Mouse (Mus musculus): ENCODE measurements around the gene Mrtfa. TPM values are rescaled to one million over a fixed set of nuclear protein-coding genes. Genes with fewer than 3 reads are reported as not detected.

Mrtfa gene
- polyA plus RNA-seq, 1 experiment: 18.4 TPM

DNA sequence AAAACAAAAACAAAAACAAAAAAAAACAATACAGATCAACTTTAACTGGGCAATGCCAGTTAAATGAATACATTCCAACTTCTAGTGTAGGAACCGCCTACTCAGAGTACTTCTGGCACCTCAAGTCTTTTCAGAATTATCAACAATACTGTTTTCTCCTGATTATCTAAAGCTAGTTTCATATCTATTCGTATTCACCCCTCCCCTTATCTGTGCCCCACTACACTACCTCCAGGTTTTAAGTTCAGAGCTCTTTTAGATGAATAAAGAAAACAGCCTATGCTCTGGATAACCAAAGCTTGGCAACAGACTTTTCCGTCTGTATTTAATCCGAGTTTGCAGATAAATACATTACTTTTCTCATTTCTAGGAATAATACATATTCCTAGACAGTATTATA lies 29.9 kb downstream of the Mrtfa start:
- H3K9me3 ChIP-seq (replicated peaks; ENCODE audit: control insufficient read depth, insufficient read depth, low read length, poor library complexity, severe bottlenecking): no peaks in the 10 kb centered on the region
- H3K27me3 ChIP-seq (ENCODE audit: control insufficient read depth, insufficient read depth, low read length, poor library complexity, severe bottlenecking): no peaks in the 10 kb centered on the region
- no peak overlapping the region for H3K4me3 ChIP-seq (ENCODE audit: low read depth, low read length)
- TF ChIP-seq EP300 (IDR thresholded peaks at IDR 0.05; ENCODE audit: insufficient read depth, low read depth, low read length): no peak
- TF ChIP-seq CTCF (IDR thresholded peaks at IDR 0.05; ENCODE audit: low read depth, low read length): no peak
- TF ChIP-seq POLR2A (IDR thresholded peaks at IDR 0.05; ENCODE audit: insufficient read depth, low read length): no peak
- no peak overlapping the region for H3K9ac ChIP-seq (ENCODE audit: low read depth, poor library complexity, severe bottlenecking)
- H3K27ac ChIP-seq (ENCODE audit: insufficient read depth, low read length): no peak overlapping the region
- H3K4me1 ChIP-seq (ENCODE audit: control insufficient read depth, insufficient read depth, low read length): no peaks in the 10 kb centered on the region
- no peaks in the 10 kb centered on the region for H3K36me3 ChIP-seq (ENCODE audit: control insufficient read depth, insufficient read depth, low read length, poor library complexity, severe bottlenecking)

DNA sequence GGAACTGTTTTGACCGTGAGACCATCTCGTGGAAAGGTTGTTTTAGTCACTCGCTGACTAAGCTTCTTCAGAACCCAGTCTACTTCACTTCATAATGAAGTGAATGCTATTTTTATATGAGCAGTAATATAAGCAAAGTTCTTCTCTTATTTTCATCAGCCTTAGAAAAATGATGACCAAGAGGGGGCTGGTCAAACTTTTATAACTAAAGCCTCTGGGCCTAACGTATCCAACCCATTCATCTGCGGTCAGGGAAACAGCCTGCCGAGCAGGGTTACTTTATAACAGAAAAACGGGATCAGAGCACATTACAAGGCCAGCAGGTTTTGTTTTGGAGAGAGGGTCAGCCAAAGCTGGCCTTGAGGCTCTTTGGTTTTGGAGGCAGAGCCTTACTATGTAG lies 31.3 kb downstream of the Mrtfa start:
- Histone ChIP-seq H3K4me3 (ENCODE audit: low read depth, low read length) (no peak overlapping the region), H3K4me1 (ENCODE audit: control insufficient read depth, insufficient read depth, low read length) (no peaks in the 10 kb centered on the region), H3K36me3 (ENCODE audit: control insufficient read depth, insufficient read depth, low read length, poor library complexity, severe bottlenecking) (no peaks in the 10 kb centered on the region), H3K9ac (ENCODE audit: low read depth, poor library complexity, severe bottlenecking) (no peak overlapping the region), H3K9me3 (replicated peaks; ENCODE audit: control insufficient read depth, insufficient read depth, low read length, poor library complexity, severe bottlenecking) (no peaks in the 10 kb centered on the region), H3K27me3 (ENCODE audit: control insufficient read depth, insufficient read depth, low read length, poor library complexity, severe bottlenecking) (no peaks in the 10 kb centered on the region), H3K27ac (ENCODE audit: insufficient read depth, low read length) (no peak overlapping the region)
- TF ChIP-seq EP300 (IDR thresholded peaks at IDR 0.05; ENCODE audit: insufficient read depth, low read depth, low read length) (no peak), CTCF (IDR thresholded peaks at IDR 0.05; ENCODE audit: low read depth, low read length) (no peak)

DNA sequence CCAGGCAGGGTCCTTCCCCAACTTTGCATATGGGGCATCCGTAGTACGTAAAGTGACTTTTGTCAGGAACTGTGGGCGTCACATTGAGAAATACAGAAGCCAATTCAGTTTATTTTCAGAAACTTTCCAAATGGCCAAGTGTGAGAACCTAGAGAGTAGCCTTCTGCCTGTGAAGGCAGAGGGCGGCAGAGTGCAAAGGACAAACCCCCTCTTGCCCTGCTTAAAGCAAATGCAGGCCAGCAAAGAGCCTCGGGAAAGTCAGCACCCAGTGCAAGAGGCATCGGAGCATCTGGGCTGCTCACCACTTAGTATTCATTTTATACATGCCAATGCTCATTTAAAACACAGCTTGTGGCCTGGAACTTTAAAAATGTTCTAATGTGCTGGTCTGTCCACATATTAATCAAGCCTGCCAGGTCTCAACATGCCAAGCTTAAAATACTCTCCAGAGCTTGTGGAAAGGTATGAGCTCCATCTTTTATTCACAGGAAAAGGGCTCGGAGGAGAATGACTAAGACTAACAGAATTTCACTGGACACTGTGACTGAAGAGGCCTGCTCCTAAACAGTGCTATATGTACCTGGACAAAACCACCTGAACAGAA lies 31.9 kb downstream of the Mrtfa start:
- H3K9ac ChIP-seq (ENCODE audit: low read depth, poor library complexity, severe bottlenecking): no peak overlapping the region
- H3K9me3 ChIP-seq (replicated peaks; ENCODE audit: control insufficient read depth, insufficient read depth, low read length, poor library complexity, severe bottlenecking): no peaks in the 10 kb centered on the region
- H3K36me3 ChIP-seq (ENCODE audit: control insufficient read depth, insufficient read depth, low read length, poor library complexity, severe bottlenecking): no peaks in the 10 kb centered on the region
- H3K27me3 ChIP-seq (ENCODE audit: control insufficient read depth, insufficient read depth, low read length, poor library complexity, severe bottlenecking): no peaks in the 10 kb centered on the region
- TF ChIP-seq CTCF (IDR thresholded peaks at IDR 0.05; ENCODE audit: low read depth, low read length) (peak; percentile 12), POLR2A (IDR thresholded peaks at IDR 0.05; ENCODE audit: insufficient read depth, low read length) (no peak)
- H3K4me3 ChIP-seq (ENCODE audit: low read depth, low read length): no peak overlapping the region
- no peak overlapping the region for H3K27ac ChIP-seq (ENCODE audit: insufficient read depth, low read length)
- no peaks in the 10 kb centered on the region for H3K4me1 ChIP-seq (ENCODE audit: control insufficient read depth, insufficient read depth, low read length)

DNA sequence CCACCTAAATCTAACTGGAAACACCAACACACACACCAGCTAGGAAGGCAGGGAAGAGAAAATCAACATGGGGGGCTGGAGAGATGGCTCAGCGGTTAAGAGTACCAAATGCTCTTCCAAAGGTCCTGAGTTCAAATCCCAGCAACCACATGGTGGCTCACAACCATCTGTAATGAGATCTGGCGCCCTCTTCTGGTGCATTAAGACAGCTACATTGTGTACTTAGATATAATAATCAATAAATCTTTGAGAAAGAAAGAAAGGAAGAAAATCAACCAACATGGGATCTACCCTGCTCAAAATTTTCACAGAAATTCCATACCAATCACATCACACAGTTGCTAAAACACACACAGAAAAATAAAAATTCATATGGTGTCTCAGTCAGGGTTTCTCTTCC lies 34.1 kb downstream of the Mrtfa start:
- H3K4me1 ChIP-seq (ENCODE audit: control insufficient read depth, insufficient read depth, low read length): no peaks in the 10 kb centered on the region
- H3K4me3 ChIP-seq (ENCODE audit: low read depth, low read length): no peak overlapping the region
- no peak overlapping the region for H3K27ac ChIP-seq (ENCODE audit: insufficient read depth, low read length)
- TF ChIP-seq EP300 (IDR thresholded peaks at IDR 0.05; ENCODE audit: insufficient read depth, low read depth, low read length) (no peak), POLR2A (IDR thresholded peaks at IDR 0.05; ENCODE audit: insufficient read depth, low read length) (no peak), CTCF (IDR thresholded peaks at IDR 0.05; ENCODE audit: low read depth, low read length) (no peak)
- H3K9me3 ChIP-seq (replicated peaks; ENCODE audit: control insufficient read depth, insufficient read depth, low read length, poor library complexity, severe bottlenecking): no peaks in the 10 kb centered on the region
- H3K9ac ChIP-seq (ENCODE audit: low read depth, poor library complexity, severe bottlenecking): no peak overlapping the region
- H3K27me3 ChIP-seq (ENCODE audit: control insufficient read depth, insufficient read depth, low read length, poor library complexity, severe bottlenecking): no peaks in the 10 kb centered on the region
- H3K36me3 ChIP-seq (ENCODE audit: control insufficient read depth, insufficient read depth, low read length, poor library complexity, severe bottlenecking): no peaks in the 10 kb centered on the region

DNA sequence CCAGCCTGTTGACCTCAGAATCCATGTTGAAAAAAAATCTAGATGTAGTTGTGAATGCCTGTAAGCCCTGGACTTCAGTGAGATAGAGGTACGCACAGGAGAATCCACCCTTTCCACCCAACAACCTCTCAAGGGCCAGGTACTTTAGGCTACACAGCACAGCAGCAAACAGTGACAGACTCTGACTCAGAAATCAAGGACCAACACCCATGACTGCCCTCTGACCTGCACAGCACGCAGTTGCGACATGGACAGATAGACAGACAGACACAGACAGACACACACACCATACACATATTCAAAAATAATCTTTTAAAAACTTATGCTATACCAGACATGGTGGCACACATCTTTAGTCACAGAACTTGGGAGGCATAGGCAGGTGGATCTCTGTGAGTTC lies 34.7 kb downstream of the Mrtfa start:
- no peaks in the 10 kb centered on the region for H3K4me1 ChIP-seq (ENCODE audit: control insufficient read depth, insufficient read depth, low read length)

DNA sequence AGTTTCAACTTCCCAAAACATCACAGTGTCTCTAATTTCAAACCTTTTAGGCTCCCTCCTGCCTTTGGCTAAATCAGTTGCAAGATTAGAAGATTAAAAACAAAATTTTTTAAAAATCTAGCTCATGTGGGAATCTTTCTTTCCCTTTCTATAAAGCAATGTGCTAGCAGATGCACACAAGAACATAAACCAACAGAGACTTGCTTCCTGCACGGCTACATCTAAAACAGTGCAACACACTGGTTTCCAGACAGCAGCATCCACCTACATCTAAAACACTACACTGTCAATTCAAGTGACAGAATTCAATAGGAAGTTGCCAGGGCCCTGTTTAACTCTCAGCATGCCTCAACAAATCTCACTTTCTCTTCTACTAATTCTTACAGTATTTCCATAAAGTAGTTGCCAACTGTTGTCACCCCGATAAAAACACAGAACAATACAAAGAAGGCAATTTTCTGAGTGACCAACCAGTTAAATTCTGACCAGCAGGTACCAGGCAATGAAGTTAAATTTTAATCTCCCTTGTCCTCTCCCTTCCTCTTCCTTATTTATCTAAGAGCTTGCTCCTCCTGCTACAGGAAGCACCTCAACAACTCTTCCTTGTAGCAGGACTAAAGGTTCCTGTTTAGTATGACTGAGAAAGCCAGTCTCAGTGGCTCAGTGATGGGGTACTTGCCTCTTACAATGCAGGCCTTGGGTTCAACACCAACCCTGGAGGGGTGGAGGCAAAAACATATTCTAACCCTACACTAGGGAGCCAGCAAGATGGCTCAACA lies 35.5 kb downstream of the Mrtfa start:
- Histone ChIP-seq H3K27me3 (ENCODE audit: control insufficient read depth, insufficient read depth, low read length, poor library complexity, severe bottlenecking) (no peaks in the 10 kb centered on the region), H3K4me1 (ENCODE audit: control insufficient read depth, insufficient read depth, low read length) (no peaks in the 10 kb centered on the region), H3K9ac (ENCODE audit: low read depth, poor library complexity, severe bottlenecking) (no peak overlapping the region), H3K36me3 (ENCODE audit: control insufficient read depth, insufficient read depth, low read length, poor library complexity, severe bottlenecking) (no peaks in the 10 kb centered on the region), H3K4me3 (ENCODE audit: low read depth, low read length) (no peak overlapping the region), H3K9me3 (replicated peaks; ENCODE audit: control insufficient read depth, insufficient read depth, low read length, poor library complexity, severe bottlenecking) (no peaks in the 10 kb centered on the region), H3K27ac (ENCODE audit: insufficient read depth, low read length) (no peak overlapping the region)
- no peak for TF ChIP-seq POLR2A (IDR thresholded peaks at IDR 0.05; ENCODE audit: insufficient read depth, low read length)
- no peak for TF ChIP-seq EP300 (IDR thresholded peaks at IDR 0.05; ENCODE audit: insufficient read depth, low read depth, low read length)
- TF ChIP-seq CTCF (IDR thresholded peaks at IDR 0.05; ENCODE audit: low read depth, low read length): no peak

More for the DNA sequence above, 34.7 kb downstream of the Mrtfa start:
- Histone ChIP-seq H3K27ac (ENCODE audit: insufficient read depth, low read length) (no peak overlapping the region), H3K27me3 (ENCODE audit: control insufficient read depth, insufficient read depth, low read length, poor library complexity, severe bottlenecking) (no peaks in the 10 kb centered on the region), H3K4me3 (ENCODE audit: low read depth, low read length) (no peak overlapping the region), H3K9me3 (replicated peaks; ENCODE audit: control insufficient read depth, insufficient read depth, low read length, poor library complexity, severe bottlenecking) (no peaks in the 10 kb centered on the region), H3K9ac (ENCODE audit: low read depth, poor library complexity, severe bottlenecking) (no peak overlapping the region), H3K36me3 (ENCODE audit: control insufficient read depth, insufficient read depth, low read length, poor library complexity, severe bottlenecking) (no peaks in the 10 kb centered on the region)
- TF ChIP-seq EP300 (IDR thresholded peaks at IDR 0.05; ENCODE audit: insufficient read depth, low read depth, low read length): no peak
- TF ChIP-seq POLR2A (IDR thresholded peaks at IDR 0.05; ENCODE audit: insufficient read depth, low read length): no peak
- no peak for TF ChIP-seq CTCF (IDR thresholded peaks at IDR 0.05; ENCODE audit: low read depth, low read length)

Measured in ES-Bruce4 (cell line).